Mouse (Mus musculus) myocyte (in vitro differentiated cells): ENCODE results near the gene Olfr1344. TPM values are rescaled to one million over a fixed set of nuclear protein-coding genes. Genes with fewer than 3 reads are reported as not detected.

ENCODE experiments used
- H3K27me3 ChIP-seq: one replicate; pipeline ENCODE4 v1.6.1; 2011; ENCODE audit not compliant: control insufficient read depth, insufficient read depth, insufficient read length
- H3K36me3 ChIP-seq: one replicate; pipeline ENCODE4 v1.6.1; 2011; ENCODE audit not compliant: control insufficient read depth, insufficient read depth
- H3K4me2 ChIP-seq: one replicate; pipeline ENCODE4 v1.6.1; 2011; ENCODE audit warnings: low read depth, control low read depth
- H3K4me3 ChIP-seq: one replicate; pipeline ENCODE4 v1.5.1; 2011; ENCODE audit warnings: mild to moderate bottlenecking, control low read depth, moderate library complexity
- H3K79me2 ChIP-seq: one replicate; pipeline ENCODE4 v1.6.1; 2011; ENCODE audit not compliant: control insufficient read depth, insufficient read depth
- H3ac ChIP-seq: one replicate; pipeline ENCODE4 v1.6.1; 2011; ENCODE audit not compliant: control insufficient read depth, insufficient read length
- CEBPB ChIP-seq: IDR thresholded peaks from 2 replicates; pipeline ENCODE4 v1.6.1; 2011; ENCODE audit warnings: mild to moderate bottlenecking, moderate library complexity; ENCODE audit not compliant: poor library complexity, insufficient read depth, severe bottlenecking
- E2F4 ChIP-seq: IDR thresholded peaks from one replicate; pipeline ENCODE4 v1.6.1; 2011; ENCODE audit warnings: mild to moderate bottlenecking, control low read depth, moderate library complexity; ENCODE audit not compliant: insufficient read depth
- MAX ChIP-seq: IDR thresholded peaks from one replicate; pipeline ENCODE4 v1.6.1; 2011; ENCODE audit warnings: low read depth, mild to moderate bottlenecking, control low read depth
- MYOD1 ChIP-seq, 3 experiments: IDR thresholded peaks; one replicate each; pipeline ENCODE4 v1.6.1; 2011; ENCODE audit warnings: control low read depth in 2 of 3, low read depth in 2 of 3, mild to moderate bottlenecking in 2 of 3, moderate library complexity in 1 of 3; ENCODE audit not compliant: insufficient read length in 2 of 3, control insufficient read depth in 1 of 3
- MYOG ChIP-seq, 3 experiments: IDR thresholded peaks; one replicate each; pipeline ENCODE4 v1.6.1; 2011; ENCODE audit warnings: control low read depth in 2 of 3, low read depth in 2 of 3, mild to moderate bottlenecking in 2 of 3; ENCODE audit not compliant: insufficient read length in 2 of 3, control insufficient read depth in 1 of 3, insufficient read depth in 1 of 3
- POLR2A ChIP-seq: IDR thresholded peaks from one replicate; pipeline ENCODE4 v1.6.1; 2011; ENCODE audit warnings: low read depth, mild to moderate bottlenecking, control low read depth, moderate library complexity; ENCODE audit not compliant: insufficient read length
- POLR2AphosphoS2 ChIP-seq: IDR thresholded peaks from one replicate; pipeline ENCODE4 v1.6.1; 2011; ENCODE audit warnings: low read depth, control low read depth; ENCODE audit not compliant: insufficient read length
- REST ChIP-seq: IDR thresholded peaks from one replicate; pipeline ENCODE4 v1.6.1; 2011; ENCODE audit warnings: mild to moderate bottlenecking, control low read depth, moderate library complexity; ENCODE audit not compliant: insufficient read depth, insufficient read length
- SRF ChIP-seq: IDR thresholded peaks from one replicate; pipeline ENCODE4 v1.6.1; 2011; ENCODE audit warnings: low read depth; ENCODE audit not compliant: control insufficient read depth, insufficient read length
- TCF12 ChIP-seq: IDR thresholded peaks from one replicate; pipeline ENCODE4 v1.6.1; 2011; ENCODE audit warnings: mild to moderate bottlenecking, control low read depth; ENCODE audit not compliant: poor library complexity, insufficient read depth, severe bottlenecking
- TCF3 ChIP-seq: IDR thresholded peaks from one replicate; pipeline ENCODE4 v1.6.1; 2011; ENCODE audit warnings: low read depth, control low read depth; ENCODE audit not compliant: insufficient read length
- USF1 ChIP-seq: IDR thresholded peaks from one replicate; pipeline ENCODE4 v1.6.1; 2011; ENCODE audit warnings: low read depth, mild to moderate bottlenecking, control low read depth, moderate library complexity
- polyA plus RNA-seq: library from polyadenylated mRNA; unstranded; fragments of >200 nt; fragmentation: generic; extraction: Trizol; gene quantifications from one replicate; pipeline ENCODE4 v1.2.1, GENCODE M21; 2012; ENCODE audit warnings: missing spikeins

The Olfr1344 gene
- polyA plus RNA-seq = not detected

DNA sequence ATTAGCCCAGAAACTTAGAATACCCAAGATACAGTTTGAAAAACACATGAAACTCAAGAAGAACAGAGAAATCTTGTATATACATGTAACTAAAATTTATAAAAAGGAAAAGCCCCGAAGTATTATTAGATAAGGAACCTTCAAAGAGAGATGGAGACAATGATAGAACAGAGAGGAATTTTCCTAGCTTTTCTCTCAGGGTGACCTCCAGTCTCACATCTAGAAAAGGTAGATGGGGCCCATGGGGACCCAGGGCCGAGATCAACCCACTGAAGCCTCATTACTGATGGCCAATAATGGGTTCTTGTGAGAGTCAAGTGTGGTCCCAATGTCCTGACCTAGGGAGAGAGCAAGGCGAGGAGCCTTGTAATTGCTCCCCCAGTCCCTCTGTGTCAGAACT lies at the start of gene Olfr1344:
Gene Olfr1344, plus strand, starts transcription at position 301 of the 400 bp plus-strand sequence.
- no peaks in the 10 kb centered on the region for H3K79me2 ChIP-seq
- TF ChIP-seq TCF12 (no peak), REST (no peak), TCF3 (no peak), POLR2AphosphoS2 (no peak), E2F4 (no peak), SRF (no peak), CEBPB (no peak), MYOG (IDR thresholded peaks at IDR 0.05; ENCODE audit: control insufficient read depth in 1 of 3, insufficient read depth in 1 of 3, insufficient read length in 2 of 3, low read depth in 2 of 3) (no peak), POLR2A (no peak), MYOD1 (IDR thresholded peaks at IDR 0.05; ENCODE audit: control insufficient read depth in 1 of 3, insufficient read length in 2 of 3, low read depth in 2 of 3) (no peak), USF1 (no peak), MAX (no peak)
- H3K27me3 ChIP-seq = no peaks in the 10 kb centered on the region
- H3K4me3 ChIP-seq = no peak within 1 kb of the TSS
- H3K4me2 ChIP-seq = no peak within 1 kb of the TSS
- H3K36me3 ChIP-seq = no peaks in the 10 kb centered on the region
- no peak within 1 kb of the TSS for H3ac ChIP-seq

DNA sequence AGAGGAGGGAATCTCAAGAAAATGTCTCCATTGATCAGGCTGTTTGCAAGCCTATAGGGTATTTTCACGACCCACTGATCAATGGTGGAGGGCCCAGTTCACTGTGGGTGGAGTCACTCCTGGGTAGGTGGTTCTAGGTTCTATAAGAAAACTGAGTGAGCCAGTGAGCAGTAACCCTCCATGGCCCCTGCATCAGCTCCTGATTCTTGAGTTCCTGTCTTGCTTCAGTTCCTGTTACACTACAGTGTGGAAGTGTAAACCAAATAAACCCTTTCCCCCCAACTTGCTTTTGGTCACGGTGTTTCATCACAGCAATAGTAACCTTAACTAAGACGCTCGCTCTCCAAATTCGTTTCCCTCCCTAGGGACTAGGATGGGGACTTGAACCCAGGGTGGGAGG lies 49.5 kb upstream of the Olfr1344 start:
- no peaks in the 10 kb centered on the region for H3K36me3 ChIP-seq
- no peak for TF ChIP-seq TCF12
- TF ChIP-seq SRF = no peak
- no peak for TF ChIP-seq USF1
- no peak for TF ChIP-seq REST
- no peak for TF ChIP-seq TCF3
- TF ChIP-seq MYOD1 (IDR thresholded peaks at IDR 0.05; ENCODE audit: control insufficient read depth in 1 of 3, insufficient read length in 2 of 3, low read depth in 2 of 3) = no peak
- TF ChIP-seq POLR2A = no peak
- no peak for TF ChIP-seq MAX
- no peak for TF ChIP-seq CEBPB
- TF ChIP-seq MYOG (IDR thresholded peaks at IDR 0.05; ENCODE audit: control insufficient read depth in 1 of 3, insufficient read depth in 1 of 3, insufficient read length in 2 of 3, low read depth in 2 of 3) = no peak

DNA sequence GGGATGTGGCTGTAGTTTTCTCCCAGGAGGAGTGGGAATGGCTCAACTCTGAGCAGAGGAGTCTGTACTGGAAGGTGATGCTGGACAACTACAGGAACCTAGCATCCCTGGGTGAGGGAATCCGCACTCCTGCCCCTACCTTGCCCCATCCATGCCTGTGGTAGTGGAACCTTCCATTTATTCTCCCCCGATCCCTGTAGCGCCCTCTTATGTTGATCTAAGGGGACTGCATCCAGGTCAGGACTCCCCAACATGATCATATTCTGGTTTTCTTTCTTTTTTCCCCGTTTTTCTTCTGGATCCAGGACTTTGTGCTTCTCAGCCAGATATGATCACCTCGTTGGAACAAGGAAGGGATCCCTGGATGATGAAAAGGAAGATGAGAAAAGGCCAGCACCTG lies 49.0 kb upstream of the Olfr1344 start:
- Histone ChIP-seq H3ac (no peak overlapping the region), H3K4me2 (no peak overlapping the region), H3K79me2 (no peaks in the 10 kb centered on the region), H3K4me3 (no peak overlapping the region), H3K36me3 (no peaks in the 10 kb centered on the region), H3K27me3 (no peaks in the 10 kb centered on the region)
- no peak for TF ChIP-seq REST
- TF ChIP-seq MYOG (IDR thresholded peaks at IDR 0.05; ENCODE audit: control insufficient read depth in 1 of 3, insufficient read depth in 1 of 3, insufficient read length in 2 of 3, low read depth in 2 of 3) = no peak
- no peak for TF ChIP-seq TCF3
- TF ChIP-seq CEBPB = no peak
- TF ChIP-seq E2F4 = no peak
- TF ChIP-seq MYOD1 (IDR thresholded peaks at IDR 0.05; ENCODE audit: control insufficient read depth in 1 of 3, insufficient read length in 2 of 3, low read depth in 2 of 3) = no peak
- TF ChIP-seq POLR2A = no peak
- TF ChIP-seq TCF12 = no peak
- TF ChIP-seq MAX = no peak
- TF ChIP-seq USF1 = no peak
- TF ChIP-seq SRF = no peak
- TF ChIP-seq POLR2AphosphoS2 = no peak

More for the DNA sequence above, 49.5 kb upstream of the Olfr1344 start:
- Histone ChIP-seq H3K4me2 (no peak overlapping the region), H3K27me3 (no peaks in the 10 kb centered on the region), H3K79me2 (no peaks in the 10 kb centered on the region), H3ac (no peak overlapping the region), H3K4me3 (no peak overlapping the region)

DNA sequence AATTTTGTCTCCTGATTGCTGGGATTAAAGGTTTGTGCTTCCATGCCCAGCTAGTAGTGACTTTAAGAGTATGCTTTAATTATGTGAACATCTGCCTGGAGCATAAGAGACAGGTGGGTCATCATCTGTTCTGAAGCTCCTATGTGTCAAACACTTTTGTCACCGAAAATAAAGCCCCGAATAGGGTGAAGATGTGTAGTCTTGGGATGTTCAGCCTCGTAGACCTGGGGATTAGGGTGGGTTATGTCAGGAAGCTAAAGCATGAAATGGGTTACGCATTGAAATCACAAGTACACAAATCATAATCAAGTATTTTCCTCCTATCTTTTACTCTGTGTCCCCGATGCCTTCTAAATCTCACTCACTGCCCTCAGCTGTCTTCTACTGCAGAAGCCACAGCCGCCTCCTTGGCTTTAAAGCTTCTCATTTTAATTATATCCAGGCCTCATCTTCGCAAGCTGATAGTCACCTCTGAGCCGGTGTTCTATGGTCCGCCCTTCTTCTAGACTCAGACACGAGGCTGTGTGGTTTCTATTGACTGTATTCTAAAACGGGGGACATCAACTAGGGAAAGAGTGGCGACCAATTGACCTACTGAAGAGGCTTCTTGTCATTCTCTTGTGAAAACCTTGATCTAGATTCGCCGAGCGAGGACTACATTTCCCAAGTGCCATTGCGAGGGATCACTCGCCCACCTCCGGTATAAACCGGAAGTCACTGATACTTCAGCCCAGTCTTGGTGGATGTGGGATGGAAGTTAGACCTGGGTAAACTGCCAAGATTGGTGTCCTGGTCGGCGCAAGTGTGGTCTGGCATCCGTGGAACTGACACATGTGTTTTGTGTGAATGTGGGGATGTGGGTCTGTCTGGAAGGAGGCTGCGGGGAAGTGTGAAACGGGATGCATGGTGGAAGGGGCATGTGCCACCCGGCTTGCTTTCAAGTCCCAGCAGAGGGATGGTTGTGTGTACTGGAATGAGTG lies 40.2 kb upstream of the Olfr1344 start, which contains the start of gene Smim17:
Gene Smim17, plus strand, starts transcription at position 720 of the 980 bp plus-strand sequence.
- H3K4me3 ChIP-seq = peak within 1 kb of the TSS; percentile 17
- H3K4me2 ChIP-seq = peak within 1 kb of the TSS; percentile 68
- no peak for TF ChIP-seq REST
- peak; percentile 44 for TF ChIP-seq POLR2A
- TF ChIP-seq USF1 = no peak
- no peaks in the 10 kb centered on the region for H3K79me2 ChIP-seq
- H3K36me3 ChIP-seq = peaks cover 9% of the 10 kb centered on the region
- no peak within 1 kb of the TSS for H3ac ChIP-seq
- no peaks in the 10 kb centered on the region for H3K27me3 ChIP-seq
